Mouse (Mus musculus): ENCODE results near the gene Nup98. TPM values are rescaled to one million over a fixed set of nuclear protein-coding genes. Genes with fewer than 3 reads are reported as not detected.
A peak's percentile ranks its signal among the peaks of the same experiment; 100 is the strongest.

Gene Nup98
- total and polyA plus RNA-seq, 3 experiments, result 24.6 to 37.1 (median 25.0) TPM

GRCm38 (mm10) chr7:102242917-102243316 is 32.9 kb upstream of the Nup98 start:
- Histone ChIP-seq H3K27ac (ENCODE audit: insufficient read depth, low read depth) (no peak overlapping the region), H3K27me3 (replicated peaks) (no peaks in the 10 kb centered on the region), H3K36me3 (replicated peaks in 1 of 2; ENCODE audit: control insufficient read depth in 1 of 2, insufficient read depth in 1 of 2, low read length in 1 of 2) (peaks cover 43 to 64% of the 10 kb centered on the region in 2 experiments), H3K4me2 (ENCODE audit: insufficient read depth, low read depth, poor library complexity, severe bottlenecking) (no peak overlapping the region), H3K4me1 (ENCODE audit: control insufficient read depth in 1 of 2, insufficient read depth in 2 of 2) (peaks cover 57 to 82% of the 10 kb centered on the region in 2 experiments), H3K9ac (ENCODE audit: insufficient read depth, low read depth) (no peak overlapping the region), H3K79me2 (replicated peaks; ENCODE audit: control insufficient read depth, extremely low read depth, insufficient read depth, poor library complexity, severe bottlenecking) (peaks cover 38% of the 10 kb centered on the region), H3K4me3 (replicated peaks in 1 of 3; ENCODE audit: low read depth in 2 of 3, low read length in 2 of 3, poor library complexity in 1 of 3) (no peak overlapping the region), H3K9me3 (replicated peaks; ENCODE audit: low read length) (peaks cover 4% of the 10 kb centered on the region)
- TF ChIP-seq RAD21 (IDR thresholded peaks at IDR 0.05; ENCODE audit: low read depth, low read length), result no peak
- dilution Hi-C loops (cut with MboI; ENCODE audit: extremely low pct_ligation_motif_present, extremely low pct_unique_long_range_greater_than_20kb, low sequenced_read_pairs), result no loop called here
- no peak for DNase-seq (ENCODE audit: extremely low read depth)
- in situ Hi-C loops (cut with MboI; ENCODE audit: low pct_ligation_motif_present, low pct_unique_long_range_greater_than_20kb, low sequenced_read_pairs), result no loop called here

GRCm38 (mm10) chr7:102242371-102242770 is 32.4 kb upstream of the Nup98 start:
- Histone ChIP-seq H3K9me3 (replicated peaks; ENCODE audit: low read length) (peaks cover 4% of the 10 kb centered on the region), H3K9ac (ENCODE audit: insufficient read depth, low read depth) (no peak overlapping the region), H3K27me3 (replicated peaks) (no peaks in the 10 kb centered on the region), H3K4me3 (replicated peaks in 1 of 3; ENCODE audit: low read depth in 2 of 3, low read length in 2 of 3, poor library complexity in 1 of 3) (no peak overlapping the region), H3K4me1 (ENCODE audit: control insufficient read depth in 1 of 2, insufficient read depth in 2 of 2) (peaks cover 51 to 82% of the 10 kb centered on the region in 2 experiments), H3K27ac (ENCODE audit: insufficient read depth, low read depth) (no peak overlapping the region), H3K79me2 (replicated peaks; ENCODE audit: control insufficient read depth, extremely low read depth, insufficient read depth, poor library complexity, severe bottlenecking) (peaks cover 33% of the 10 kb centered on the region), H3K4me2 (ENCODE audit: insufficient read depth, low read depth, poor library complexity, severe bottlenecking) (no peak overlapping the region), H3K36me3 (replicated peaks in 1 of 2; ENCODE audit: control insufficient read depth in 1 of 2, insufficient read depth in 1 of 2, low read length in 1 of 2) (peaks cover 46 to 70% of the 10 kb centered on the region in 2 experiments)
- TF ChIP-seq ETS1 (conservative IDR thresholded peaks at IDR 0.05; ENCODE audit: low read depth, low read length) (no peak), NRF1 (IDR thresholded peaks at IDR 0.05; ENCODE audit: low read depth, low read length) (no peak), NELFE (IDR thresholded peaks at IDR 0.05; ENCODE audit: low read depth, low read length) (no peak), ZKSCAN1 (IDR thresholded peaks at IDR 0.05; ENCODE audit: borderline replicate concordance, low read depth, low read length) (no peak), IRF4 (IDR thresholded peaks at IDR 0.05; ENCODE audit: low read depth, low read length) (no peak), GABPA (IDR thresholded peaks at IDR 0.05; ENCODE audit: insufficient replicate concordance, low read depth, low read length) (no peak), ZMIZ1 (IDR thresholded peaks at IDR 0.05; ENCODE audit: low read depth, low read length) (no peak), KAT2A (IDR thresholded peaks at IDR 0.05; ENCODE audit: insufficient replicate concordance, low read length) (no peak), ZNF384 (IDR thresholded peaks at IDR 0.05; ENCODE audit: low read depth, low read length) (no peak), POLR2AphosphoS2 (IDR thresholded peaks at IDR 0.05; ENCODE audit: low read depth, low read length) (no peak), CTCF (conservative IDR thresholded peaks at IDR 0.05 in 1 of 2, IDR thresholded peaks at IDR 0.05 in 1 of 2; ENCODE audit: low read depth in 2 of 2, low read length in 2 of 2) (no peak)
- in situ Hi-C loops (cut with MboI; ENCODE audit: low pct_ligation_motif_present, low pct_unique_long_range_greater_than_20kb, low sequenced_read_pairs) (no loop called here), dilution Hi-C loops (cut with MboI; ENCODE audit: extremely low pct_ligation_motif_present, extremely low pct_unique_long_range_greater_than_20kb, low sequenced_read_pairs) (no loop called here)
- no peak for DNase-seq (ENCODE audit: extremely low read depth)

DNA sequence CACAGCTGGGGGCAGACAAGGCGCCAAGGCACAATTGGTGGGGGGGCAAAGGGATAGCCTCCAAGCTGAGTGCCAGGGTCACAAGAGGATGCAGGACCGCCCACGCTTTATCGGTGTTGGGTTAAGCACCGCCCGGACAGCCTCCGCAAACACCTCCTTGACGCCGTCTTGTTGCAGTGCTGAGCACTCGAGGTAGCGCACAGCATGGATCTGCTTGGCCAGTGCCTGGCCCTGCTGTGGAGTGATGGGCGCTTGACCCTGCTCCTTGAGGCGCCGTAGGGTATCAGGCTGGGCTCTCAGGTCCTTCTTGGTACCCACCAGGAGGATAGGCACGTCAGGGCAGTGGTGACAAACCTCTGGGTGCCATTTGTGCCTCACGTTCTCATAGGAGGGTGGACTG is 29.6 kb upstream of the Nup98 start:
- DNase-seq (ENCODE audit: extremely low read depth), result no peak
- no peak overlapping the region for H3K9ac ChIP-seq (ENCODE audit: insufficient read depth, low read depth)
- no peak overlapping the region for H3K4me3 ChIP-seq (replicated peaks in 1 of 3; ENCODE audit: low read depth in 2 of 3, low read length in 2 of 3, poor library complexity in 1 of 3)
- dilution Hi-C loops (cut with MboI; ENCODE audit: extremely low pct_ligation_motif_present, extremely low pct_unique_long_range_greater_than_20kb, low sequenced_read_pairs), result no loop called here
- TF ChIP-seq NELFE (IDR thresholded peaks at IDR 0.05; ENCODE audit: low read depth, low read length) (no peak), TCF12 (IDR thresholded peaks at IDR 0.05; ENCODE audit: low read depth, low read length) (no peak), ZC3H11A (IDR thresholded peaks at IDR 0.05; ENCODE audit: low read depth, low read length) (no peak), IRF4 (IDR thresholded peaks at IDR 0.05; ENCODE audit: low read depth, low read length) (no peak), ETS1 (conservative IDR thresholded peaks at IDR 0.05; ENCODE audit: low read depth, low read length) (no peak), KAT2A (IDR thresholded peaks at IDR 0.05; ENCODE audit: insufficient replicate concordance, low read length) (no peak), MXI1 (IDR thresholded peaks at IDR 0.05; ENCODE audit: low read depth, low read length) (no peak), POLR2AphosphoS2 (IDR thresholded peaks at IDR 0.05; ENCODE audit: low read depth, low read length) (no peak), JUN (IDR thresholded peaks at IDR 0.05; ENCODE audit: insufficient read depth, low read depth, low read length) (no peak), MAFK (IDR thresholded peaks at IDR 0.05; ENCODE audit: insufficient replicate concordance, low read length) (no peak), GABPA (IDR thresholded peaks at IDR 0.05; ENCODE audit: insufficient replicate concordance, low read depth, low read length) (no peak), USF2 (conservative IDR thresholded peaks at IDR 0.05; ENCODE audit: low read depth, low read length) (no peak), ELF1 (IDR thresholded peaks at IDR 0.05; ENCODE audit: low read depth, low read length) (no peak), MYC (IDR thresholded peaks at IDR 0.05; ENCODE audit: low read depth, low read length) (no peak), E2F4 (IDR thresholded peaks at IDR 0.05; ENCODE audit: insufficient replicate concordance, low read depth, low read length) (no peak), POLR2A (IDR thresholded peaks at IDR 0.05; ENCODE audit: low read depth, low read length) (no peak), USF1 (IDR thresholded peaks at IDR 0.05; ENCODE audit: low read depth, low read length) (no peak), RAD21 (IDR thresholded peaks at IDR 0.05; ENCODE audit: low read depth, low read length) (no peak), ZNF384 (IDR thresholded peaks at IDR 0.05; ENCODE audit: low read depth, low read length) (no peak), MEF2A (IDR thresholded peaks at IDR 0.05; ENCODE audit: borderline replicate concordance, low read depth, low read length) (no peak)
- in situ Hi-C loops (cut with MboI; ENCODE audit: low pct_ligation_motif_present, low pct_unique_long_range_greater_than_20kb, low sequenced_read_pairs), result no loop called here
- peaks cover 59 to 94% of the 10 kb centered on the region in 2 experiments for H3K36me3 ChIP-seq (replicated peaks in 1 of 2; ENCODE audit: control insufficient read depth in 1 of 2, insufficient read depth in 1 of 2, low read length in 1 of 2)
- H3K79me2 ChIP-seq (replicated peaks; ENCODE audit: control insufficient read depth, extremely low read depth, insufficient read depth, poor library complexity, severe bottlenecking), result peaks cover 7% of the 10 kb centered on the region; the same call in 1 of the 2 replicates
- peaks cover 28 to 56% of the 10 kb centered on the region in 2 experiments for H3K4me1 ChIP-seq (ENCODE audit: control insufficient read depth in 1 of 2, insufficient read depth in 2 of 2)
- H3K27ac ChIP-seq (ENCODE audit: insufficient read depth, low read depth), result 0 out of 2 replicates have a peak overlapping the region, but pooled peaks have one; percentile 8
- H3K27me3 ChIP-seq (replicated peaks), result peaks cover under 1% of the 10 kb centered on the region
- peaks cover 4% of the 10 kb centered on the region for H3K9me3 ChIP-seq (replicated peaks; ENCODE audit: low read length)
- no peak overlapping the region for H3K4me2 ChIP-seq (ENCODE audit: insufficient read depth, low read depth, poor library complexity, severe bottlenecking)

Measured in CH12.LX (cell line).